Mouse (Mus musculus): Measurements from ENCODE around the gene Ctu1. TPM values are rescaled to one million over a fixed set of nuclear protein-coding genes. Genes with fewer than 3 reads are reported as not detected.
A peak's percentile ranks its signal among the peaks of the same experiment; 100 is the strongest.

Ctu1 gene
- total RNA-seq (2014; rRNA removed): 36.7 and 40.4 TPM in 2 replicates
- 21.2 and 21.6 TPM in 2 replicates for polyA plus RNA-seq (2015; fragmentation: Nextera tagmentation; extraction: Ambion mirVana)

GRCm38 (mm10) chr7:43671809-43672580, at the start of gene Ctu1:
Gene Ctu1, plus strand, starts transcription at chr7:43672016.
- peak; percentile 96 for ATAC-seq (ENCODE audit: low FRiP score)
- peak within 1 kb of the TSS; percentile 73 for H3K9ac ChIP-seq (replicated peaks; ENCODE audit: low read length, poor library complexity, severe bottlenecking)
- H3K27ac ChIP-seq (ENCODE audit: low read depth, low read length): peak within 1 kb of the TSS; percentile 59
- peak within 1 kb of the TSS; percentile 67 for H3K4me2 ChIP-seq (ENCODE audit: low read depth, low read length, poor library complexity, severe bottlenecking)
- H3K36me3 ChIP-seq (ENCODE audit: insufficient read depth, low read length): peaks cover 24% of the 10 kb centered on the region
- no peak for TF ChIP-seq CTCF (IDR thresholded peaks at IDR 0.05)
- H3K4me1 ChIP-seq (ENCODE audit: insufficient read depth, low read length): no peaks in the 10 kb centered on the region
- H3K9me3 ChIP-seq (ENCODE audit: low read length): 0 out of 2 replicates have a peak, but pooled peaks cover 5% of the 10 kb centered on the region
- H3K27me3 ChIP-seq (ENCODE audit: insufficient read depth, low read length): no peaks in the 10 kb centered on the region
- H3K4me3 ChIP-seq (ENCODE audit: low read depth, low read length): peak within 1 kb of the TSS; percentile 71
- DNase-seq (ENCODE audit: low spot score): peak; percentile 97
- WGBS: 0% methylated on average over 26 of the region's 26 CpGs

- Histone ChIP-seq H3K4me3 (ENCODE audit: low read depth, low read length) (no peak overlapping the region), H3K9me3 (ENCODE audit: low read length) (no peaks in the 10 kb centered on the region), H3K27me3 (ENCODE audit: insufficient read depth, low read length) (no peaks in the 10 kb centered on the region), H3K4me2 (ENCODE audit: low read depth, low read length, poor library complexity, severe bottlenecking) (no peak overlapping the region), H3K9ac (replicated peaks; ENCODE audit: low read length, poor library complexity, severe bottlenecking) (no peak overlapping the region), H3K4me1 (ENCODE audit: insufficient read depth, low read length) (no peaks in the 10 kb centered on the region), H3K27ac (ENCODE audit: low read depth, low read length) (no peak overlapping the region), H3K36me3 (ENCODE audit: insufficient read depth, low read length) (no peaks in the 10 kb centered on the region)
- WGBS: 82% methylated on average over 7 of the region's 7 CpGs
- no peak for ATAC-seq (ENCODE audit: low FRiP score)
- no peak for TF ChIP-seq CTCF (IDR thresholded peaks at IDR 0.05)
- no peak for DNase-seq (ENCODE audit: low spot score)
Observed at GRCm38 (mm10) chr7:43622927-43623326, 48.9 kb upstream of the Ctu1 start.

- DNase-seq (ENCODE audit: low spot score) (no peak), ATAC-seq (ENCODE audit: low FRiP score) (0 out of 2 replicates have a peak, but pooled peaks have one; percentile 41)
- Histone ChIP-seq H3K4me1 (ENCODE audit: insufficient read depth, low read length) (no peaks in the 10 kb centered on the region), H3K36me3 (ENCODE audit: insufficient read depth, low read length) (no peaks in the 10 kb centered on the region), H3K9me3 (ENCODE audit: low read length) (no peaks in the 10 kb centered on the region), H3K4me2 (ENCODE audit: low read depth, low read length, poor library complexity, severe bottlenecking) (peak overlapping the region; percentile 20; the same call in 1 of the 2 replicates), H3K9ac (replicated peaks; ENCODE audit: low read length, poor library complexity, severe bottlenecking) (no peak overlapping the region), H3K27ac (ENCODE audit: low read depth, low read length) (no peak overlapping the region), H3K27me3 (ENCODE audit: insufficient read depth, low read length) (no peaks in the 10 kb centered on the region), H3K4me3 (ENCODE audit: low read depth, low read length) (no peak overlapping the region)
- no peak for TF ChIP-seq CTCF (IDR thresholded peaks at IDR 0.05)
- 14% methylated on average over 10 of the region's 10 CpGs for WGBS
Observed at GRCm38 (mm10) chr7:43623819-43624218, 48.0 kb upstream of the Ctu1 start.

- Histone ChIP-seq H3K36me3 (ENCODE audit: insufficient read depth, low read length) (no peaks in the 10 kb centered on the region), H3K9me3 (ENCODE audit: low read length) (no peaks in the 10 kb centered on the region), H3K27ac (ENCODE audit: low read depth, low read length) (no peak overlapping the region), H3K4me1 (ENCODE audit: insufficient read depth, low read length) (no peaks in the 10 kb centered on the region), H3K27me3 (ENCODE audit: insufficient read depth, low read length) (no peaks in the 10 kb centered on the region), H3K4me3 (ENCODE audit: low read depth, low read length) (no peak overlapping the region), H3K9ac (replicated peaks; ENCODE audit: low read length, poor library complexity, severe bottlenecking) (no peak overlapping the region), H3K4me2 (ENCODE audit: low read depth, low read length, poor library complexity, severe bottlenecking) (no peak overlapping the region)
- no peak for TF ChIP-seq CTCF (IDR thresholded peaks at IDR 0.05)
- DNase-seq (ENCODE audit: low spot score): no peak
- WGBS: 37% methylated on average over 3 of the region's 3 CpGs
- no peak for ATAC-seq (ENCODE audit: low FRiP score)
Observed at GRCm38 (mm10) chr7:43625065-43625464, 46.8 kb upstream of the Ctu1 start.

- TF ChIP-seq CTCF (IDR thresholded peaks at IDR 0.05): no peak
- Histone ChIP-seq H3K4me1 (ENCODE audit: insufficient read depth, low read length) (no peaks in the 10 kb centered on the region), H3K27me3 (ENCODE audit: insufficient read depth, low read length) (no peaks in the 10 kb centered on the region), H3K9ac (replicated peaks; ENCODE audit: low read length, poor library complexity, severe bottlenecking) (no peak overlapping the region), H3K4me3 (ENCODE audit: low read depth, low read length) (no peak overlapping the region), H3K9me3 (ENCODE audit: low read length) (no peaks in the 10 kb centered on the region), H3K4me2 (ENCODE audit: low read depth, low read length, poor library complexity, severe bottlenecking) (no peak overlapping the region), H3K27ac (ENCODE audit: low read depth, low read length) (no peak overlapping the region), H3K36me3 (ENCODE audit: insufficient read depth, low read length) (no peaks in the 10 kb centered on the region)
- DNase-seq (ENCODE audit: low spot score) (no peak), ATAC-seq (ENCODE audit: low FRiP score) (no peak)
- 86% methylated on average over 8 of the region's 8 CpGs for WGBS
Observed at GRCm38 (mm10) chr7:43625794-43626422, 45.9 kb upstream of the Ctu1 start.

GRCm38 (mm10) chr7:43633940-43634339, 37.9 kb upstream of the Ctu1 start:
- no peak for ATAC-seq (ENCODE audit: low FRiP score)
- TF ChIP-seq CTCF (IDR thresholded peaks at IDR 0.05): no peak
- WGBS: 77% methylated on average over 4 of the region's 4 CpGs

More at GRCm38 (mm10) chr7:43633940-43634339, 37.9 kb upstream of the Ctu1 start:
- H3K9me3 ChIP-seq (ENCODE audit: low read length): no peaks in the 10 kb centered on the region
- DNase-seq (ENCODE audit: low spot score): no peak
- no peak overlapping the region for H3K4me3 ChIP-seq (ENCODE audit: low read depth, low read length)
- H3K4me1 ChIP-seq (ENCODE audit: insufficient read depth, low read length): no peaks in the 10 kb centered on the region
- H3K9ac ChIP-seq (replicated peaks; ENCODE audit: low read length, poor library complexity, severe bottlenecking): no peak overlapping the region
- H3K27me3 ChIP-seq (ENCODE audit: insufficient read depth, low read length): no peaks in the 10 kb centered on the region
- no peak overlapping the region for H3K4me2 ChIP-seq (ENCODE audit: low read depth, low read length, poor library complexity, severe bottlenecking)
- H3K27ac ChIP-seq (ENCODE audit: low read depth, low read length): no peak overlapping the region
- H3K36me3 ChIP-seq (ENCODE audit: insufficient read depth, low read length): no peaks in the 10 kb centered on the region
